Comparison of ENCODE assay signal across 10 mouse cellular contexts in genomic region chr6:117888642-117889096, GRCm38 (mm10). TPM values are rescaled to one million over a fixed set of nuclear protein-coding genes. Genes with fewer than 3 reads are reported as not detected.
DNase-seq lines count a peak whose midpoint lies in the region; ATAC-seq lines count a peak whose summit lies in the region.
"Had no signal": no experiment of that assay in that cellular context is flagged by ENCODE, and none has a peak within 500 bp of the region (broad histone marks: within the 10 kb centered on the region; RNA-seq: fewer than 3 reads in every experiment).

No protein-coding gene starts in this region.

- peak overlapping the region; percentile 37; the same call in 1 of the 2 replicates for H3K9ac ChIP-seq in heart, embryonic 13.5 days
- peak overlapping the region; percentile 66 for H3K9ac ChIP-seq in liver, embryonic 11.5 days (ENCODE audit: low read depth, low read length)
- H3K9ac ChIP-seq: lung, embryonic 15.5 days had no signal

- H3K4me3 ChIP-seq in heart, embryonic 13.5 days: peak overlapping the region; percentile 22
- H3K4me3 ChIP-seq in liver, embryonic 11.5 days (ENCODE audit: low read depth, low read length): peak overlapping the region; percentile 37
- H3K4me3 ChIP-seq: lung, embryonic 15.5 days had no signal

- no peaks in the 10 kb centered on the region for H3K27me3 ChIP-seq in heart, embryonic 13.5 days (replicated peaks)
- H3K27me3 ChIP-seq in liver, embryonic 11.5 days (replicated peaks; ENCODE audit: control insufficient read depth, insufficient read depth, low read length): no peaks in the 10 kb centered on the region
- H3K27me3 ChIP-seq: lung, embryonic 15.5 days had no signal

- DNase-seq in heart, postnatal 4 days: no peak
- peak; percentile 21 for DNase-seq in 416B (ENCODE audit: low read depth)
- DNase-seq in c-Kit-positive CD71-positive TER-119-positive erythroid progenitor cells, embryonic 14.5 days (ENCODE audit: low spot score): peak; percentile 92
- peak; percentile 64 for DNase-seq in liver, embryonic 11.5 days (ENCODE audit: low spot score)
- DNase-seq in kidney, adult 11 months: no peak
- DNase-seq in cerebellum, postnatal 4 days (ENCODE audit: low spot score in 2 of 2): no peak
- no peak for DNase-seq in gastrocnemius, postnatal 10 days

- peak overlapping the region; percentile 37 for H3K27ac ChIP-seq in heart, embryonic 13.5 days (replicated peaks)
- H3K27ac ChIP-seq in liver, embryonic 11.5 days (ENCODE audit: low read depth, low read length): peak overlapping the region; percentile 94
- H3K27ac ChIP-seq: lung, embryonic 15.5 days had no signal

- H3K36me3 ChIP-seq in heart, embryonic 13.5 days: no peaks in the 10 kb centered on the region
- H3K36me3 ChIP-seq in liver, embryonic 11.5 days (ENCODE audit: control insufficient read depth, insufficient read depth, low read length): no peaks in the 10 kb centered on the region
- H3K36me3 ChIP-seq: lung, embryonic 15.5 days had no signal

- no peak; the same call in 1 of the 2 replicates for ATAC-seq in heart, embryonic 13.5 days (ENCODE audit: extremely low read depth, insufficient number of reproducible peaks, low FRiP score, low TSS enrichment)
- ATAC-seq in liver, embryonic 11.5 days (replicated peaks; ENCODE audit: low FRiP score): peak; percentile 97

- WGBS in heart, embryonic 13.5 days: 46% methylated on average over 2 of the region's 2 CpGs
- 26% methylated on average over 2 of the region's 2 CpGs for WGBS in liver, embryonic 11.5 days

- H3K4me2 ChIP-seq in heart, embryonic 13.5 days: peak overlapping the region; percentile 44
- H3K4me2 ChIP-seq in liver, embryonic 11.5 days: peak overlapping the region; percentile 63
- H3K4me2 ChIP-seq: lung, embryonic 15.5 days had no signal

- no peaks in the 10 kb centered on the region for H3K9me3 ChIP-seq in heart, embryonic 13.5 days
- no peaks in the 10 kb centered on the region for H3K9me3 ChIP-seq in liver, embryonic 11.5 days (ENCODE audit: control insufficient read depth, low read length)
- H3K9me3 ChIP-seq: lung, embryonic 15.5 days had no signal

- peaks cover 15% of the 10 kb centered on the region; the same call in 1 of the 2 replicates for H3K4me1 ChIP-seq in heart, embryonic 13.5 days
- peaks cover 34% of the 10 kb centered on the region for H3K4me1 ChIP-seq in liver, embryonic 11.5 days (replicated peaks; ENCODE audit: control insufficient read depth, insufficient read depth, low read length)
- H3K4me1 ChIP-seq: lung, embryonic 15.5 days had no signal

RNA-seq across cellular contexts. Expression of gene Hnrnpf, which starts 11.5 kb away (rescaled TPM):
- 440 and 506 TPM in 2 replicates for polyA plus RNA-seq in heart, embryonic 13.5 days (2015; fragmentation: Nextera tagmentation; extraction: Ambion mirVana)
- 100 to 1,000 TPM; 468 to 481 TPM for total RNA-seq in heart, postnatal 4 days (2021)
- 960 and 1,037 TPM in 2 replicates for polyA plus RNA-seq in liver, embryonic 11.5 days (2014; fragmentation: Nextera tagmentation; extraction: Ambion mirVana)
- total RNA-seq in gastrocnemius, postnatal 10 days (2021): 100 to 1,000 TPM; 199 to 227 TPM

RNA-seq across cellular contexts. Expression of gene Zfp239, which starts 26.8 kb away (rescaled TPM):
- polyA plus RNA-seq in heart, embryonic 13.5 days (2015; fragmentation: Nextera tagmentation; extraction: Ambion mirVana): 2.0 and 2.1 TPM in 2 replicates
- under 1 TPM; 0.38 to 0.57 TPM for total RNA-seq in heart, postnatal 4 days (2021)
- 8.2 and 8.7 TPM in 2 replicates for polyA plus RNA-seq in liver, embryonic 11.5 days (2014; fragmentation: Nextera tagmentation; extraction: Ambion mirVana)
- total RNA-seq in gastrocnemius, postnatal 10 days (2021): under 1 TPM; 0.23 to 0.95 TPM

RNA-seq across cellular contexts. Expression of gene Zfp637, which starts 47.7 kb away (rescaled TPM):
- polyA plus RNA-seq in heart, embryonic 13.5 days (2015; fragmentation: Nextera tagmentation; extraction: Ambion mirVana): 64.5 and 64.7 TPM in 2 replicates
- total RNA-seq in heart, postnatal 4 days (2021): 10 to 100 TPM; 35.4 to 37.0 TPM
- polyA plus RNA-seq in liver, embryonic 11.5 days (2014; fragmentation: Nextera tagmentation; extraction: Ambion mirVana): 81.0 and 82.3 TPM in 2 replicates
- total RNA-seq in gastrocnemius, postnatal 10 days (2021): 10 to 100 TPM; 31.8 to 32.9 TPM

RNA-seq across cellular contexts. Expression of gene Fxyd4, which starts 48.8 kb away (rescaled TPM):
- polyA plus RNA-seq in heart, embryonic 13.5 days (2015; fragmentation: Nextera tagmentation; extraction: Ambion mirVana): 1.9 and 2.5 TPM in 2 replicates
- total RNA-seq in heart, postnatal 4 days (2021): not detected
- 1.2 and 2.1 TPM in 2 replicates for polyA plus RNA-seq in liver, embryonic 11.5 days (2014; fragmentation: Nextera tagmentation; extraction: Ambion mirVana)
- total RNA-seq in gastrocnemius, postnatal 10 days (2021): not detected
- total RNA-seq: monocyte, adult 5-6 weeks had no signal

Comparison
In these comparisons a context has a peak if more than half of its experiments do, and no peak if none do; other contexts are left out.
1. DNase-seq: peak in 416B (single experiment), c-Kit-positive CD71-positive TER-119-positive erythroid progenitor cells, embryonic 14.5 days (single experiment) and liver, embryonic 11.5 days (single experiment); none in heart, postnatal 4 days (single experiment), kidney, adult 11 months (single experiment), cerebellum, postnatal 4 days (0 of 2) and gastrocnemius, postnatal 10 days (single experiment).